Mouse (Mus musculus) right cerebral cortex, postnatal 25 days (tissue): Measurements from ENCODE around the gene Adcy3.

Source experiments
- DNase-seq: peaks from one replicate; pipeline ENCODE4 v3.0.0; 2022

The Adcy3 gene

GRCm38 (mm10) chr12:4249786-4250185 lies 116.9 kb downstream of the Adcy3 start:
- no peak for DNase-seq

DNA sequence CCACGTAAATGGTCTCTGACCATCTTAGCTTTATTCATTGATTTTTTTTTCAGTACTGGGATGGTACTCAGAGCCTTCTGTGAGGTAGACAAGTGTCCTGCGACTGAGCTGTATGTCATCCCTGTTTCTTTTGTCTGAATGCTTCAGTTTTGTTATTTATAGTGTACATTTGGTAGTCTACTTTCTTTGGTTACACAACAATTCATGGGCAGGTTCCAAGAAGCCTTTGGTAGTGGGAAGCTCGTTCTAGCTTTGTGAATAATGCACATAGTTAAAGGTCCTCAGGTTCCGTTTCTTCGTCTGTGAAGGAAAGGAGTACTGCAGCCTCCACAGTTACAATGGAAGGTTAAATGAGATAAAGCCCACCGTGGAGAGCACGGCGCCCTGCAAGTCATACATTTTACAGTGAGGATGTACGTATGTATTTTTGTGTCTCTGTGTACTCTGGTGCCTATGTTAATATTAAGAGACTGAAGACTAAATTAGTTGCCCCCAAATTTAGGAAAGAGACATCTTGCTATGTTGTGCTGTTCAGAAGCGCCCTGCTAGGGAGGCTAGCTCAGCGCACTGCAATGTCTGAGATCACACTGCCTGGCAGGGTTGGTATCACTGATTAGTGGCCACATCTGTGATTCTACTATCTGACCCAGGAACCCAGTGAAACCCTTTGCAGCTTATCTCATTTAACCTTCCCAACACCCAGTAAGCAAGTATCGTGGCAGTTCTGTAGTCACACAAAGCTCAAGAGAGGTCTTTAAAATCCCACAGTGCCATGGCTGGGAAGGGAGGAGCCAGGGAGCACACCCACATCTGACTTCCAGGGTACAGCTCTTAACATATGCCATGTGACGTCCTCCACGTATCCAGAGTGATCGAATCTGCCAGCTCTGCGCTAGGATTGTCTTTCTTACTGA lies 120.1 kb downstream of the Adcy3 start:
- DNase-seq: no peak
